Mouse (Mus musculus) macrophage (primary cell): ENCODE data around the gene Shoc2. TPM values are rescaled to one million over a fixed set of nuclear protein-coding genes. Genes with fewer than 3 reads are reported as not detected.
"Not testable (repeated sequence)": the region's sequence is repeated elsewhere in the genome, so short reads cannot be mapped to it uniquely, and the experiment has no call there.

ENCODE experiments used
- H3K27ac ChIP-seq: fragments of 350-480 bp; formaldehyde crosslinking; 2 replicates; pipeline ENCODE4 v1.9.0; 2021
- H3K36me3 ChIP-seq: fragments of 350-480 bp; formaldehyde crosslinking; 2 replicates; pipeline ENCODE4 v1.9.0; 2021; ENCODE audit errors: inconsistent target
- H3K4me3 ChIP-seq: fragments of 350-480 bp; formaldehyde crosslinking; 2 replicates; pipeline ENCODE4 v1.9.0; 2021; ENCODE audit errors: inconsistent target
- H3K79me2 ChIP-seq: fragments of 350-480 bp; formaldehyde crosslinking; 2 replicates; pipeline ENCODE4 v1.9.0; 2021; ENCODE audit errors: inconsistent target
- WGBS: methylation state at CpG from one replicate; pipeline ENCODE4 v1.1.7; 2026; ENCODE audit warnings: inconsistent platforms; ENCODE audit not compliant: missing documents; 5-methylcytosine and 5-hydroxymethylcytosine counted together
- polyA plus RNA-seq: library from polyadenylated mRNA; stranded (reverse); fragments of 250-400 nt; gene quantifications from 3 replicates; pipeline ENCODE4 v1.2.4, GENCODE M21; 2018; ENCODE audit warnings: inconsistent platforms

Shoc2 gene
- polyA plus RNA-seq, 1 experiment from 2014 or later = 34.4 TPM

DNA sequence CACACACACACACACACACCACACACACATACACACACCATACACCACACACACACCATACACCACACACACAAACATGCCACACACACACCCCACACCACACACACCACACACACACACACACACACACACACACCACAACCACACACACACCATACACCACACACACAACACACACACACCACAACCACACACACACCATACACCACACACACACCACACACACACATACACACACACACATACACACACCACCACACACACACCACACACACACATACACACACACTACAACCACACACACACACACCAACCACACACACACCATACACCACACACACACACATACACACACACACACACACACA, 37.4 kb upstream of the Shoc2 start:
- not testable (repeated sequence) for H3K4me3 ChIP-seq, H3K27ac ChIP-seq, H3K36me3 ChIP-seq
- H3K79me2 ChIP-seq = peaks cover 16% of the 10 kb centered on the region

DNA sequence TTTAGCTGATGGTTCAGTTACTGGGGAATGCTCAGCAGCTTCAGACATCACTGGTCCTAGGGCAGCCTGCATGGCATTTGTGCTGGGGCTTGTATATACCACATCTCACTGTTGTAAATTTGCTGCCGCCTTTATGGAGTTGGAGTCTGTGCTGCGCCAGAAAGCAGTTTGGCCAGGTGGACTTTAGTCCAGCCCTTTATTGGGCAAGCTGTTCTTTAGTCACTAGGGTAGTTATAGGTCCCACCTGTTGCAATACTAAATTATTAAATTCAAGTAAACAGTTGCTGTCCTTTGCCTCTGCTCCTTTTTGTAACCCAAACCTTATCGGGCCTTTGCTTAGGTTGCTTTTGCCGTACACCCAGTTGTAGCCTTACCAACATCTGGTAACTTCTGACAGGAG, 29.2 kb upstream of the Shoc2 start:
- Histone ChIP-seq H3K36me3 (no peaks in the 10 kb centered on the region), H3K79me2 (no peaks in the 10 kb centered on the region), H3K27ac (no peak overlapping the region), H3K4me3 (no peak overlapping the region)
- 98% methylated on average over 4 of the region's 4 CpGs for WGBS

DNA sequence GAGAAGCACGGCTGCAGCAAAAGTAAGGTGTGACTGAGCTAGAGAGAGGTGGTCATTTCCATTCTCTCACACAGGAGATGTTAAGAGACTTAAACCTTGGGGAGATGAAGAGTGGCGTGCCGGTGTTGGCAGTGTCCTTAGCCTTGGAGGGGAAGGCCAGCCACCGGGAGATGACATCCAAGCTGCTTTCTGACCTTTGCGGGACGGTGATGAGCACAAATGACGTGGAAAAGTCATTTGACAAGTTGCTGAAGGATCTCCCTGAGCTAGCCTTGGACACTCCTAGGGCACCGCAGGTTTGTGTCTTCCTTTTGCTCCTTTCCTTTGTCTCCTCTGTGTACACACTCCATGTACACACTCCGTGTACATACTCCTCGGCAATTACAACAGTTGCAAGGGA, 24.6 kb upstream of the Shoc2 start:
- Histone ChIP-seq H3K79me2 (no peaks in the 10 kb centered on the region), H3K36me3 (no peaks in the 10 kb centered on the region), H3K27ac (no peak overlapping the region), H3K4me3 (no peak overlapping the region)
- 93% methylated on average over 10 of the region's 10 CpGs for WGBS

DNA sequence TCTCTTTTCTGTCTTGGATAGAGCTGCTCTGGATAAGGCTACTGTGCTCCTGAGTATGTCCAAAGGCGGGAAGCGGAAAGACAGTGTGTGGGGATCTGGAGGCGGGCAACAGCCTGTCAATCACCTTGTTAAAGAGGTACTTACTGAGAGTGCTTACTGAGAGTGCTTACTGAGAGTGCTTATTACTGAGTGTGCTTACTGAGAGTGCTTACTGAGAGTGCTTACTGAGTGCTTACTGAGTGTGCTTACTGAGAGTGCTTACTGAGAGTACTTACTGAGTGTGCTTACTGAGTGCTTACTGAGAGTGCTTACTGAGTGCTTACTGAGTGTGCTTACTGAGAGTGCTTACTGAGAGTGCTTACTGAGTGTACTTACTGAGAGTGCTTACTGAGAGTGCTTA, 22.1 kb upstream of the Shoc2 start:
- 97% methylated on average over 3 of the region's 3 CpGs for whole genome bisulfite sequencing
- not testable (repeated sequence) for H3K36me3 ChIP-seq

DNA sequence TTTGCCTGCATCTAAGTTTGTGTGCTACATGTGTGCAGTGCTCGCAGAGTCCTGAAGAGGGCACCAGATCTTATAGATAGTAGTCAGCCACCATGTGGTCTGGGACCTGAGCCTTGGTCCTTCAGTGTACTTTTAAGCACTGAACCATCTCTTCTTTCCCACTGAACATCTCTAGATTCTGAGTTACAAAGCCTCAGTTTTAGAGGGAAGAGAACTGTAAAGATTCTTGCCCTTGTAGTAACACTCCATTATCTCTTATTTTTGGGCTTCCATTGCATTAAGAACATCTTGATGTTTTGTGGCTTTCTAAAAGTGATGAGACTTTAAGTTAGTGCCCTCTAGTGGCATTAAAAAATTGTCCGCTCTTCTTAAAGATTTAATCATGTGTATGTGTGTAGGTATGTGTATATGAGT, 18.8 kb upstream of the Shoc2 start:
- WGBS = 76% methylated on average over 2 of the region's 2 CpGs
- H3K79me2 ChIP-seq = no peaks in the 10 kb centered on the region
- peaks cover 7% of the 10 kb centered on the region; the same call in 1 of the 2 replicates for H3K36me3 ChIP-seq
- H3K4me3 ChIP-seq = no peak overlapping the region
- H3K27ac ChIP-seq = no peak overlapping the region

More for the DNA sequence above, 22.1 kb upstream of the Shoc2 start:
- not testable (repeated sequence) for H3K79me2 ChIP-seq, H3K4me3 ChIP-seq, H3K27ac ChIP-seq

DNA sequence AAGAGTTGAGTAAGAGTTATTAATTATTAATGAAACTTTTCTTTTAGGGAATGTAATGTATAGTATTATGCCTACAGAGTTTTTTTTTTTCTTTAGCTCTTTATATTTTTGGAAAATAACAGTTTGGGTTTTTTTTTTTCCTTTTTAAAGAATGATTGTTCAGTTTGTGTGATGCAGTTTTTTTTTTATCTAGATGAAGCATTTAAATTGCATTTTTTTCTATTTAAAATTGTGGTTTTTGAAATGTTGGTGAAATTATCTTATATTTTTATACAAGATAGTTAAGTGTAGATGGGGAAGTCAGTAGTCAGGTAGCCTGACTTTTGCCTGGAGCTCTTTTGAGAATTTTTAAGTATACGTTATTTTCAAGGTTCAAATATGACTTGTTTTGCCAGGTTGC, 17.4 kb upstream of the Shoc2 start:
- Histone ChIP-seq H3K4me3 (no peak overlapping the region), H3K36me3 (peaks cover 19% of the 10 kb centered on the region; the same call in 1 of the 2 replicates), H3K27ac (no peak overlapping the region), H3K79me2 (no peaks in the 10 kb centered on the region)
- 100% methylated on average over 1 of the region's 1 CpGs for WGBS

DNA sequence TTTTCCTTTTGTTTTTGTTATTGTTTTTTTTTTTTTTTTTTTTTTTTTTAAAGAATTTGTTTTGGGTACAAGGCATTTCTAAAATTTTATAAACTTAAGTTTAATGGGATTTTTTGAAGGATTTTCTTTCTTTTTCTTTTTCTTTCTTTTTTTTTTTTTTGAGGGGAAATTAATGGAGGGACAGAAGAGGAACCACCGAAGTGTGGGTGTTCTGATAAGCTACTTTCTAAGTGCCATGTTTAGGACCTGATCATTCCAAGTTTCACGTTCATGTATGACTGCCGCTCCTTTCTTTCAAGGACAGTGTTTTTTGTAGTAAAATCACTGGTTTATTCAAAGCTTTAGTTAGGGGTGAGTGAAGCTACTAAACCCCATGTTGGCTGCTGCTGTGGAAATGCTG, 14.9 kb upstream of the Shoc2 start:
- Histone ChIP-seq H3K27ac (no peak overlapping the region), H3K36me3 (peaks cover 22% of the 10 kb centered on the region; the same call in 1 of the 2 replicates), H3K4me3 (no peak overlapping the region), H3K79me2 (no peaks in the 10 kb centered on the region)
- 48% methylated on average over 3 of the region's 3 CpGs for WGBS

DNA sequence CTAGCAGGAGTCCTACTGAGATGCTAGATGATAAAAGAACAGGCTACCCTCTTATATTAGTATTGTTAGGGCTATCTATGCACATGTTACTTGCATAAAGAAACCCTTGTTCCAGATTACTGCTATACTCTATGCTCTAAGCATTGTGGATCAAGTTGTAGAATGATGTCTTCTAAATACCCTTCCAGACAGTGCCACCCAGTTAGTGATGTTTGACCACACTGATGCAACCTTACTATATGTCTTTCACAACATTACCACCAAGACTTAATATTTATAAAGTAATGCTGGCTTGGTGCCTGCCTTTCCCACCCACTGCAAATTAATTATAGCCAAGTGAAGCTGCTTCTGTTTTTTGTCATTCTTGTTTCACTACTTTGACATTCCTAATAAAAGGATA, 11.1 kb upstream of the Shoc2 start:
- Histone ChIP-seq H3K27ac (no peak overlapping the region), H3K36me3 (peaks cover 28% of the 10 kb centered on the region; the same call in 1 of the 2 replicates), H3K79me2 (no peaks in the 10 kb centered on the region), H3K4me3 (no peak overlapping the region)

DNA sequence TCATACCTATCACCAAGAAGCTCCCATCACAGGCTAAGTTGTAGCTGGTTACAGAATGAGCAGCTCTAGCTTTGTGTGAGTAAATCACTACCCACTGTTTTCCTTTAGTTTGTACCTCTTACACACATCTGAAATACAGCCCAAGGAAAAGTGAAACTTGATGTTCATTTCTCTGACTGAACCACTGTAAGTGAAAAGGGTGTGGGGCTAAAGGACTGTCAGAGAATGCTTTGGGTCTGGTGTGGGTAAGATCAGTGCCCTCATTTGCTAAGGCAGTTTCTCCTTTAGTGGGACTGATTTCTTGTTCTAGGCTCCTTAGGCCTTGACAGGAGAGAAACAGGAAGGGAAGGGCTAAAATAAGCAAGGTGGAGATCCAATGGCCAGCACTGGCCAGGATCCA, 10.1 kb upstream of the Shoc2 start:
- H3K4me3 ChIP-seq = no peak overlapping the region
- H3K79me2 ChIP-seq = no peaks in the 10 kb centered on the region
- H3K36me3 ChIP-seq = peaks cover 32% of the 10 kb centered on the region; the same call in 1 of the 2 replicates
- H3K27ac ChIP-seq = no peak overlapping the region

DNA sequence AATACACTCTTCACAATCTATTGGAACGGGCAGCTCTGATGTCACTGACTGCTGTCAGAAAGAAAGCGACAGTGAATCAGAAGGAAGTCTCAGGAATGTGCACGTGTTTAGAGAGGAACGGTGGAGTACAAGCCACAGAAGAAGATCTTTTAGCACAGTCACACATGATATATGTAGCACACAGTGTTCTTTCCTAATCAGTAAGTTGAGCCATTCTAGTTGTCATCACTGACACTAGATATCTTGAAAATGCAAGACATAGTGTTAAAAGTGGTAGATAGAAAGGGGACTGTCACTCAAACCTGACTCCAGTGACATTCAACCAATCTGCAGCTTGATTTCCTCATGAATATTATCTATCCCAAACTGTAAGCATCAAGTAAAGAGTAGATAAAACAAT, 4.6 kb upstream of the Shoc2 start:
- Histone ChIP-seq H3K4me3 (no peak overlapping the region), H3K79me2 (peaks cover 17% of the 10 kb centered on the region; the same call in 1 of the 2 replicates), H3K36me3 (peaks cover 10% of the 10 kb centered on the region; the same call in 1 of the 2 replicates), H3K27ac (no peak overlapping the region)
- WGBS = 73% methylated on average over 4 of the region's 4 CpGs

DNA sequence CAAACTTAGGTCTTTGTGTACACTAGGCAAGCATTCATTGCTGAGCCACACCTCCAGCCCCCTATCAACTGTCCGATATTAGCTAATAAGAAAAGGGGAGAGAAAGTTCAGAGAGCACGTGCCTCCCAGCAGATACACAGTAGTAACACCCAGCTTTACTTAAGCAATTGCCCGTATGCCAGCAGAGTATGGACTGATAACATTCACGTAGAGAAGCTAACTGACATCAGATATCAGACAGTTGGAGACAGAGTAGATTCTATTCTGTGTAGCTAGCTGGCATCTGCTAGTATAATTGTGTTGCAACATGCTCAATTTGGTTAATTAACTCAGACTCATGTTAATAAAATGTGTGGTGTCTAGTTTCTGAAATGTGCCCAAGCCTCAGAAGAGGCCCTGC, 3.0 kb upstream of the Shoc2 start:
- H3K79me2 ChIP-seq = peaks cover 26% of the 10 kb centered on the region
- no peak overlapping the region for H3K4me3 ChIP-seq
- 90% methylated on average over 4 of the region's 4 CpGs for WGBS
- peaks cover 10% of the 10 kb centered on the region; the same call in 1 of the 2 replicates for H3K36me3 ChIP-seq
- H3K27ac ChIP-seq = no peak overlapping the region

DNA sequence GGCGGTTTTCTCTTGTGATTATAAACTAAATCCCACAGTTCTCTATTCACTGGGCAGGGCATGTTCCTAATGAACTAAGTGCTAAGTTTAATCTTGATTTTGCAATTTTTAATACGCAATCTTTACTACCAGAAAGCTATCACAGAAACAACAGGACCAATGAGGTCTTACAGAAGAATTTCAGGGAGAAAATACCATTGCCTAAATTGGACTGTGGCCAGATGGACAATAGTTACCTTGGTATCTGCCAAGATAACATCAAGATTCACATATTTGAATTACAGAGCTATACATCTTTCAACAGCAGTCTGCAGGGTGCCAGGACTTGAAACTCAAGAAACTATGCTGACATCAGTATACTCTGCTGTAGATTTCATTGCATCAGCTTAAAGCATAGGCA, 1.8 kb upstream of the Shoc2 start:
- Histone ChIP-seq H3K27ac (peak overlapping the region; percentile 78; the same call in 1 of the 2 replicates), H3K36me3 (peaks cover 10% of the 10 kb centered on the region; the same call in 1 of the 2 replicates), H3K79me2 (peaks cover 38% of the 10 kb centered on the region), H3K4me3 (no peak overlapping the region)
- 73% methylated on average over 2 of the region's 2 CpGs for WGBS

DNA sequence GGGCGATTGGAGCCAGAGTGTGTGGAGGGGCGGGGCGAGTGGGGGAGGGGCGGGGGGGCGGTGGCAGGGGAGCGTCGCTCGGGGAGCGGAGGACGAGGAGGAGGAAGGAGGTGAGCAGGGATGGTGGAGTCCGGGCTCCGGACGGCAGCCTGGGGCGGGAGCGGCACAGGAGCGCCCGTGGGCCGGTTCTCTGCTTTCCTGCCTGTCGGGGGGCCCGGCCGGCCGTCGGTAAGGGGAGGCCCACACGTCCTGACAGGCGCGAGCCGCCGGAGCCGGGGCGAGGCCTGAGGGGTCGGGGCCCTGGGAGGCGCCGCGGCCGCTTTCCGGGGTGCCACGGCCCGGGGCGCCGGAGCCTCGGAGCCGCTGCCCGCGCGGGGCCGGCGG, 672 bp downstream of the Shoc2 start:
- Histone ChIP-seq H3K4me3 (no peak overlapping the region), H3K27ac (no peak overlapping the region), H3K79me2 (peaks cover 63% of the 10 kb centered on the region), H3K36me3 (no peaks in the 10 kb centered on the region)
- 0% methylated on average over 44 of the region's 47 CpGs for WGBS

DNA sequence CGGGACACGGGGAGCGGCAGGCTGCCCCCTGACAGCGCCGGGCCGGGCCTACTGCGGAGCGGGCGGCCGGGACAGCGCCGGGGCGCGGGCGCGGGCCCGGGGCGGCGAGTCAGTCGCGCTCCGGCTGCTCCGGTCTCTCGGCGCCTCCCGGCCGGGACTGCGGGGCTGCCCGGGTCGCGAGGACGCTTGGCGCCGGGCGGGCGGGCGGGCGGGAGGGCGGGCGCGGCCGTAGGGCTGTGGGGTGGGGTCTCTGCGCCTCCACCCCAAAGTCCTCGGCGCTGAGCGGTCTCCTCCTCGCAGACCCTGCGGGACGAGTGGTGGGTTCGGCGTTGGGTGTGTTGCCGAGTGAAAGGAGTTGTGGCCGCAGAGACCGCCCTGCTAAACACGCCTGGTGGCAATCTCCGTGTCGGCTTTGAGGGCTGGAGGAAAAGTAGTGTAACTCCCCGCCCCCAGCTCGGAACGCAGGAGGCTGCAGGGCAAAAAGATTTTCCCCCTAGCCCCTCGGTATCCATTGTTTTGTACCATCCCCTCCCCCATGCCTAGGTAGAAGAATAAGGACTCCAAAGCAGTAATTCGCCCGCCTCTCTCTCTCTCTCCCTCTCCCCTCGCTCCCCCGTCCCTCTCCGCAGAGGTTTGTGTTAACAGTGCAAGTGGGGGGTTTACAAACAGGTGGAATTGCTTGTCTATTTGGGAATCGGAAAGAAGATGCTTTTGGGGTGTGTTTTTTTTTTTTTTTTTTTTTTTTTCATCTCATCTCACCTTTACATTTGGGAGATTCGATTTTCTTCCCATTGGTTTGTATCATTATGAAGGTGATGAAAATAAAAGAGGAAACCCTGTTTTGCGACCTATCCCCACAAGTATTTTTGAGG, 1.3 kb downstream of the Shoc2 start:
- H3K79me2 ChIP-seq = peaks cover 69% of the 10 kb centered on the region
- no peaks in the 10 kb centered on the region for H3K36me3 ChIP-seq
- under 1% methylated on average over 47 of the region's 69 CpGs for WGBS
- H3K4me3 ChIP-seq = peak overlapping the region; percentile 74
- 0 out of 2 replicates have a peak overlapping the region, but pooled peaks have one; percentile 7 for H3K27ac ChIP-seq

DNA sequence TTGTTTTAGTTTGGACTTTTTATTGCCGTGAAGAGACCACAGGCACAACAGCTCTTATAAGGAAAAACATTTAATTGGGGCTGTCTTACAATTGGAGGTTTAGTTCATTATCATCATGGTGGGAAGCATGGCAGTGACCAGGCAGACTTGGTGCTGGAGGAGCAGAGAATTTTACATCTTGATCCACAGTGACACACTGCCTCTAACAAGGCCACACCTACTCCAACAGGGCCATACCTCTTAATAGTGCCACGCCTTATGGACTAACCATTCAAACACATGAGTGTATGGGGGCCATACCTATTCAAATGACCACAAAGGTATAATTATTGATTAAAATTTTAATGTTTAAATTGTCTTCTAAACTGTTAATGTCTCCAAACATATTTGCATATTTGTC, 13.4 kb downstream of the Shoc2 start:
- Histone ChIP-seq H3K4me3 (no peak overlapping the region), H3K27ac (no peak overlapping the region), H3K36me3 (no peaks in the 10 kb centered on the region), H3K79me2 (peaks cover 100% of the 10 kb centered on the region)
- 94% methylated on average over 2 of the region's 2 CpGs for WGBS

DNA sequence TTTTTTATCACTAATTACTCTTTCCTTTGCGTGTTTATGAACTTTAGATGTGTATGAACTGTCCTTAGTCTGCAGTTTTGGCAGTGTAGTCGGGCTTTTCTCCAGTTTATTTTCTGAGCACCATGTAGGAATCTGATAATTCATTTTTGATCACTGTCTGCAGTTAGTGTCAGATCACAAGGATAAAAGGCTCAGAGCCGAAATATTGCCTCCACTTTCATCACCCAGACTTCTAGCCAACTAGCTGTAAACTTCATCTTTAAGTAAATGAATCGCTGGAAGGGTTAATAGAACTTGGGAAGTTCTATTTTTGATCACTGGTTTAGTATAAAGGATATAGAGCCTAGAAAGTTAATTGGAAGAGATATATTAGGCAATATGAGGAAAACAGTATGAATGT, 18.4 kb downstream of the Shoc2 start:
- Histone ChIP-seq H3K36me3 (no peaks in the 10 kb centered on the region), H3K79me2 (peaks cover 100% of the 10 kb centered on the region), H3K27ac (no peak overlapping the region), H3K4me3 (no peak overlapping the region)
- WGBS = 94% methylated on average over 4 of the region's 4 CpGs
